Mouse (Mus musculus): ENCODE data around the gene Rad51d. TPM values are rescaled to one million over a fixed set of nuclear protein-coding genes. Genes with fewer than 3 reads are reported as not detected.
"Not testable (repeated sequence)": the region's sequence is repeated elsewhere in the genome, so short reads cannot be mapped to it uniquely, and the experiment has no call there.

The Rad51d gene
- polyA plus RNA-seq (2015; fragmentation: Nextera tagmentation; extraction: Ambion mirVana) = 10.7 and 12.3 TPM in 2 replicates

GRCm38 (mm10) chr11:82890342-82890762 is at the start of gene Rad51d:
Gene Rad51d, minus strand, starts transcription at chr11:82890614.
- Histone ChIP-seq H3K36me3 (no peaks in the 10 kb centered on the region), H3K27ac (replicated peaks) (peak within 1 kb of the TSS; percentile 49), H3K4me2 (peak within 1 kb of the TSS; percentile 85), H3K27me3 (peaks cover 14% of the 10 kb centered on the region), H3K4me3 (peak within 1 kb of the TSS; percentile 72), H3K4me1 (replicated peaks) (peaks cover 19% of the 10 kb centered on the region), H3K9ac (peak within 1 kb of the TSS; percentile 63), H3K9me3 (no peaks in the 10 kb centered on the region)
- whole genome bisulfite sequencing = 0% methylated on average over 26 of the region's 26 CpGs
- ATAC-seq (ENCODE audit: low FRiP score, low read depth) = peak; percentile 90

GRCm38 (mm10) chr11:82933186-82933585 is 42.8 kb upstream of the Rad51d start:
- peak overlapping the region; percentile 99 for H3K4me2 ChIP-seq
- no peaks in the 10 kb centered on the region for H3K9me3 ChIP-seq
- no peak for ATAC-seq (ENCODE audit: low FRiP score, low read depth)
- no peak overlapping the region for H3K9ac ChIP-seq
- no peaks in the 10 kb centered on the region for H3K36me3 ChIP-seq
- H3K27me3 ChIP-seq = peaks cover 50% of the 10 kb centered on the region
- H3K27ac ChIP-seq (replicated peaks) = no peak overlapping the region
- H3K4me3 ChIP-seq = peak overlapping the region; percentile 50
- WGBS = 1% methylated on average over 29 of the region's 29 CpGs
- peaks cover 16% of the 10 kb centered on the region for H3K4me1 ChIP-seq (replicated peaks)

- Histone ChIP-seq H3K27me3 (peaks cover 53% of the 10 kb centered on the region), H3K9ac (peak overlapping the region; percentile 33; the same call in 1 of the 2 replicates), H3K4me1 (replicated peaks) (peaks cover 16% of the 10 kb centered on the region), H3K4me2 (peak overlapping the region; percentile 99), H3K4me3 (peak overlapping the region; percentile 50)
- not testable (repeated sequence) for H3K9me3 ChIP-seq; H3K27ac ChIP-seq (replicated peaks); H3K36me3 ChIP-seq; ATAC-seq (ENCODE audit: low FRiP score, low read depth)
- WGBS = under 1% methylated on average over 112 of the region's 119 CpGs
These were observed 41.4 kb upstream of the Rad51d start for GRCm38 (mm10) chr11:82931671-82932450.

DNA sequence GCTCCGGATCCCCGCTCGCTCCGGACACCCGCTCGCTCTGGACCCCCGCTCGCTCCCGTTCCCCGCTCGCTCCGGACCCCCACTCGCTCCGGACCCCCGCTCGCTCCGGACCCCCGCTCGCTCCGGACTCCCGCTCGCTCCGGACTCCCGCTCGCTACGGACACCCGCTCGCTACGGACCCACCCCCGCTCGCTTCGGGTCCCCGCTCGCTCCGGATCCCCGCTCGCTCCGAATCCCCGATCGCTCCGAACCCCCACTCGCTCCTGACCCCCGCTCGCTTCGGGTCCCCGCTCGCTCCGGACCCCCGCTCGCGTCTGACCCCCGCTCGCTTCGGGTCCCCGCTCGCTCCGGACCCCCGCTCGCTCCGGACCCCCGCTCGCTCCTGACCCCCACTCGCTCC is 40.7 kb upstream of the Rad51d start:
- H3K27me3 ChIP-seq = peaks cover 46% of the 10 kb centered on the region
- not testable (repeated sequence) for H3K36me3 ChIP-seq; H3K9me3 ChIP-seq; ATAC-seq (ENCODE audit: low FRiP score, low read depth); H3K27ac ChIP-seq (replicated peaks)
- peak overlapping the region; percentile 33; the same call in 1 of the 2 replicates for H3K9ac ChIP-seq
- peaks cover 16% of the 10 kb centered on the region for H3K4me1 ChIP-seq (replicated peaks)
- WGBS = under 1% methylated on average over 51 of the region's 63 CpGs
- peak overlapping the region; percentile 99 for H3K4me2 ChIP-seq
- peak overlapping the region; percentile 50 for H3K4me3 ChIP-seq

DNA sequence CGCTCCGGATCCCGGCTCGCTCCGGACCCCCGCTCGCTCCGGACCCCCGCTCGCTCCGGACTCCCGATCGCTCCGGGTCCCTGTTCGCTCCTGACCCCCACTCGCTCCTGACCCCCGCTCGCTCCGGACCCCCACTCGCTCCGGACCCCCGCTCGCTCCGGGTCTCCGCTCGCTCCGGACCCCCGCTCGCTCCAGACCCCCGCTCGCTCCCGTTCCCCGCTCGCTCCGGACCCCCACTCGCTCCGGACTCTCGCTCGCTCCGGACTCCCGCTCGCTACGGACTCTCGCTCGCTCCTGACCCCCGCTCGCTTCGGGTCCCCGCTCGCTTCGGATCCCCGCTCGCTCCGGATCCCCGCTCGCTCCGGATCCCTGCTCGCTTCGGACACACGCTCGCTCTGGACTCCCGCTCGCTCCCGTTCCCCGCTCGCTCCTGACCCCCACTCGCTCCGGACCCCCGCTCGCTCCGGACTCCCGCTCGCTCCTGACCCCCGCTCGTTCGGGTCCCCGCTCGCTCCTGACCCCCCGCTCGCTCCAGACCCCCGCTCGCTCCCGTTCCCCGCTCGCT is 40.1 kb upstream of the Rad51d start:
- peak overlapping the region; percentile 27; the same call in 1 of the 2 replicates for H3K9ac ChIP-seq
- peak overlapping the region; percentile 99 for H3K4me2 ChIP-seq
- peaks cover 16% of the 10 kb centered on the region for H3K4me1 ChIP-seq (replicated peaks)
- WGBS = under 1% methylated on average over 82 of the region's 85 CpGs
- peak overlapping the region; percentile 50 for H3K4me3 ChIP-seq
- not testable (repeated sequence) for H3K36me3 ChIP-seq; H3K9me3 ChIP-seq; H3K27ac ChIP-seq (replicated peaks); ATAC-seq (ENCODE audit: low FRiP score, low read depth)
- peaks cover 39% of the 10 kb centered on the region for H3K27me3 ChIP-seq

DNA sequence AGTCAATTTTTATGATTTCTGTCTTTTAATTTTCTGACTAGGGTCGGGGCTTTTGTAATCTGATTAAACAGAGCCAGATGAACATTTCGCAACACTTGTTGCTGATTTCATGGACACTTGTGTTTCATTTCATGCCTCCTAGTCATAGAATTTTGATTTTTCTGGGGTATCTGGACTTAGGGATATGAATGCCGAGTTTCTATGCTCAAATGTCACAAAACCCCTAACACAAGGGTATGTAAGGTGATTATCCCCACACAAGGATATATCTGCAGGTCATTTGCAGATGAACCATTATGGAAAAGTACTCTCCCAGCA is 39.2 kb upstream of the Rad51d start:
- Histone ChIP-seq H3K27me3 (peaks cover 36% of the 10 kb centered on the region), H3K4me2 (peak overlapping the region; percentile 99), H3K9ac (no peak overlapping the region), H3K27ac (replicated peaks) (no peak overlapping the region), H3K4me3 (no peak overlapping the region), H3K4me1 (replicated peaks) (peaks cover 16% of the 10 kb centered on the region), H3K36me3 (no peaks in the 10 kb centered on the region), H3K9me3 (no peaks in the 10 kb centered on the region)
- WGBS = 51% methylated on average over 3 of the region's 3 CpGs
- ATAC-seq (ENCODE audit: low FRiP score, low read depth) = no peak

DNA sequence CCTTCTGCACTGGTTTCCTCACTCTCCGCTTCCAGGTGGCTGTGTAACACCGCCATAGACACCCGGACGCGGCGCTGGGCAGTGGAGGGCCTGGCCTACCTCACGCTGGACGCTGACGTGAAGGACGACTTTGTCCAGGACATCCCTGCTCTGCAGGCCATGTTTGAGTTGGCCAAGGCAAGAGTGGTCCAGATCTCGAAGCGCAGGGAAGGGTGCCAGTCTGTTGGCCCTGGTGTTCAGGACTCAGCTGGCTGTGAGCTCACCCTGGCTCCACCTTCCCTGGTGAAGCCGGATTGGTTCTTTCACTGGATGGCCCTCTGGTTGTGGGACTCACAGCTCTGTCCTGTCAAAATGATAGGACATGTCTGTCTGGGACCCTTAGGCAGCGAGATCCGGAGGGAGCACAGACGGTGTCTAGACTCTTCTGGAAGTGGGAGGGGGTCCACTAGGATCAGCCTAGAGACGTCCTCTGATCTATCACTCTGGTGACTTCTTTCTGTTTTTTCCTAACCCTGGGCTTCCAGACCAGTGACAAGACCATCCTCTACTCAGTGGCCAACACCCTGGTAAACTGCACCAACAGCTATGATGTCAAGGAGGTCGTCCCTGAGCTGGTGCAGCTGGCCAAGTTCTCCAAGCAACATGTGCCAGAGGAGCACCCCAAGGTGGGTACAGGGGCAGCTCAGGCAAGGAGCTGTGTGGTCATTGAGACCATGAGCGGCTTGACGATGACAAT is 38.7 kb upstream of the Rad51d start:
- Histone ChIP-seq H3K4me1 (replicated peaks) (peaks cover 16% of the 10 kb centered on the region), H3K27me3 (peaks cover 30% of the 10 kb centered on the region), H3K27ac (replicated peaks) (no peak overlapping the region), H3K9ac (no peak overlapping the region), H3K36me3 (no peaks in the 10 kb centered on the region), H3K4me3 (no peak overlapping the region), H3K9me3 (no peaks in the 10 kb centered on the region), H3K4me2 (no peak overlapping the region)
- 30% methylated on average over 20 of the region's 20 CpGs for WGBS
- no peak for ATAC-seq (ENCODE audit: low FRiP score, low read depth)

DNA sequence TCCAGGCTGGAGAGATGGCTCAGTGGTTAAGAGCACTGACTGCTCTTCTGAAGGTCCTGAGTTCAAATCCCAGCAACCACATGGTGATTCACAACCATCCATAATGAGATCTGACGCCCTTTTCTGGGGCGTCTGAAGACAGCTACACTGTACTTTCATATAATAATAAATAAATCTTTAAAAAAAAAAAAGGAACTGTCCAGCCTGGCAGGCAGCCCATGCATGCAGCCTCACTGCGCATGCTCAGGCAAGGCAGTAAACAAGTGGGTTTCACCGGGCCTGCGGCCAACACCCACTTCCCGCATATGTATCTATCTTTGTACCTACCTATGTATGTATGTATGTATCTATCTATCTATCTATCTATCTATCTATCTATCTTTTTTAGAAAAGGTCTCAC is 33.5 kb upstream of the Rad51d start:
- H3K4me1 ChIP-seq (replicated peaks); H3K4me2 ChIP-seq; H3K4me3 ChIP-seq; H3K36me3 ChIP-seq; ATAC-seq (ENCODE audit: low FRiP score, low read depth); H3K9me3 ChIP-seq; H3K27ac ChIP-seq (replicated peaks); H3K9ac ChIP-seq: not testable (repeated sequence)
- WGBS = 87% methylated on average over 6 of the region's 6 CpGs
- peaks cover 14% of the 10 kb centered on the region for H3K27me3 ChIP-seq

- Histone ChIP-seq H3K4me1 (replicated peaks) (no peaks in the 10 kb centered on the region), H3K27ac (replicated peaks) (no peak overlapping the region), H3K9ac (no peak overlapping the region), H3K27me3 (peaks cover 10% of the 10 kb centered on the region; the same call in 1 of the 2 replicates), H3K4me3 (no peak overlapping the region), H3K4me2 (no peak overlapping the region), H3K36me3 (no peaks in the 10 kb centered on the region), H3K9me3 (no peaks in the 10 kb centered on the region)
- 81% methylated on average over 4 of the region's 4 CpGs for WGBS
- ATAC-seq (ENCODE audit: low FRiP score, low read depth) = no peak
These were observed 31.3 kb upstream of the Rad51d start for GRCm38 (mm10) chr11:82921691-82922090.

- peaks cover 10% of the 10 kb centered on the region; the same call in 1 of the 2 replicates for H3K27me3 ChIP-seq
- H3K4me2 ChIP-seq = no peak overlapping the region
- H3K4me1 ChIP-seq (replicated peaks) = no peaks in the 10 kb centered on the region
- no peak overlapping the region for H3K27ac ChIP-seq (replicated peaks)
- no peak overlapping the region for H3K4me3 ChIP-seq
- no peaks in the 10 kb centered on the region for H3K36me3 ChIP-seq
- 72% methylated on average over 10 of the region's 10 CpGs for WGBS
- no peaks in the 10 kb centered on the region for H3K9me3 ChIP-seq
- no peak overlapping the region for H3K9ac ChIP-seq
- no peak for ATAC-seq (ENCODE audit: low FRiP score, low read depth)
These were observed 30.4 kb upstream of the Rad51d start for GRCm38 (mm10) chr11:82920768-82921167.

DNA sequence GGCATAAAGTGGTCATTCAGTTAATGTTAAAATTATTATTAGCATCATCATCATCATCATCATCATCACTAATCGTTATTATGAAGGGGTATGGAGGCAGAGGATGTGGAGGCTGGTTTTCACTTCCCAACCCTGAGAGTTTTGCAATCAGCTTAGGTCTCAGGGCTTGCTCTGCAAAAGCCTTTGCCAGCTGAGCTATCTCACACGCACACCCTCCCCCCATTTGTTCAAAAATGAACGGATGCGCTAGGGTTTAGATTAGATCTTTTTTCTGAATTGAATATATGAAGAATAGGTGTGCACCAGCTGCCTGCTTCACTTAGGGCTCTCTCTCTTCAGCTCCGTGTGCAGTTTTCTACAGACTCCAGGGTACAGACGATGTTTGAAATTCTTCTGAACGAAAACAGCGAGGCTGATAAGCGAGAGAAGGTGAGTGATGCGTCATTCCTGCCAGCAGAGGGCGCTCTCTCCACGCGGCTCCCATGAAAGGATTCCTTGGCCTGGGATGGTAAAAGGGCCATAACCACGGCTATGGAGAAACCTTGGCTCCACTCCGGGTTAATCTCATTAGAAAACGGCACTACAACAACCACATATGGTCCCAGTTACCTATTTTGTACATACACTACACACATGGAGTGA is 24.4 kb upstream of the Rad51d start:
- Histone ChIP-seq H3K4me3 (no peak overlapping the region), H3K9ac (no peak overlapping the region), H3K36me3 (no peaks in the 10 kb centered on the region), H3K4me2 (peak overlapping the region; percentile 49), H3K27ac (replicated peaks) (no peak overlapping the region), H3K4me1 (replicated peaks) (no peaks in the 10 kb centered on the region), H3K9me3 (no peaks in the 10 kb centered on the region), H3K27me3 (peaks cover 7% of the 10 kb centered on the region; the same call in 1 of the 2 replicates)
- WGBS = 10% methylated on average over 16 of the region's 16 CpGs
- peak; percentile 68 for ATAC-seq (ENCODE audit: low FRiP score, low read depth)
